Mouse (Mus musculus) intestine, embryonic 16.5 days (tissue): ENCODE results near the gene Mcoln1. TPM values are rescaled to one million over a fixed set of nuclear protein-coding genes. Genes with fewer than 3 reads are reported as not detected.

Source experiments
- ATAC-seq: fragments of 200-750 bp; cut with Nextera tagmentation; 2 replicates; pipeline ENCODE4 v1.8.0; 2017; ENCODE audit warnings: moderate TSS enrichment, moderate library complexity
- H3K27ac ChIP-seq: fragments of 300-500 bp; sonication (generic); 2 replicates; pipeline ENCODE4 v1.5.1; 2014; ENCODE audit warnings: mild to moderate bottlenecking, low read length
- H3K27me3 ChIP-seq: fragments of 300-500 bp; sonication (generic); replicated peaks from 2 replicates; pipeline ENCODE4 v1.6.1; 2014; ENCODE audit warnings: low read length, control low read depth, mixed read lengths; ENCODE audit not compliant: control insufficient read depth, insufficient read depth
- H3K36me3 ChIP-seq: fragments of 300-500 bp; sonication (generic); 2 replicates; pipeline ENCODE4 v1.6.1; 2014; ENCODE audit warnings: low read length, control low read depth; ENCODE audit not compliant: control insufficient read depth, insufficient read depth
- H3K4me1 ChIP-seq: fragments of 300-500 bp; sonication (generic); 2 replicates; pipeline ENCODE4 v1.6.1; 2014; ENCODE audit warnings: low read length, control low read depth, mixed read lengths; ENCODE audit not compliant: control insufficient read depth, insufficient read depth
- H3K4me2 ChIP-seq: fragments of 300-500 bp; sonication (generic); 2 replicates; pipeline ENCODE4 v1.6.1; 2014; ENCODE audit warnings: low read depth, low read length, control low read depth
- H3K4me3 ChIP-seq: fragments of 300-500 bp; sonication (generic); 2 replicates; pipeline ENCODE4 v1.5.1; 2014; ENCODE audit warnings: mild to moderate bottlenecking, low read length
- H3K9ac ChIP-seq: fragments of 300-500 bp; sonication (generic); 2 replicates; pipeline ENCODE4 v1.6.1; 2014; ENCODE audit warnings: low read depth, low read length
- H3K9me3 ChIP-seq: fragments of 300-500 bp; sonication (generic); 2 replicates; pipeline ENCODE4 v1.6.1; 2016; ENCODE audit warnings: low read length, control low read depth; ENCODE audit not compliant: control insufficient read depth
- WGBS: fragments of 180-500 bp; shearing (Covaris S2); extraction: QIAGEN DNeasy Blood & Tissue Kit; methylation state at CpG from one replicate; pipeline ENCODE4 v1.1.7; 2014; 5-methylcytosine and 5-hydroxymethylcytosine counted together
- polyA plus RNA-seq: library from polyadenylated mRNA; unstranded; fragments of >200 nt; fragmentation: Nextera tagmentation; extraction: Ambion mirVana; gene quantifications from 2 replicates; pipeline ENCODE4 v1.2.1, GENCODE M21; 2015

Mcoln1 gene
- polyA plus RNA-seq: 73.6 and 94.9 TPM in 2 replicates

GRCm38 (mm10) chr8:3500235-3501090 lies at the start of gene Mcoln1:
Gene Mcoln1, plus strand, starts transcription at chr8:3500457.
- H3K27ac ChIP-seq: peak within 1 kb of the TSS; percentile 88
- H3K27me3 ChIP-seq: no peaks in the 10 kb centered on the region
- no peaks in the 10 kb centered on the region for H3K9me3 ChIP-seq
- H3K4me1 ChIP-seq: peaks cover 8% of the 10 kb centered on the region
- ATAC-seq: peak; percentile 92
- H3K4me2 ChIP-seq: peak within 1 kb of the TSS; percentile 77
- H3K4me3 ChIP-seq: peak within 1 kb of the TSS; percentile 74
- H3K9ac ChIP-seq: peak within 1 kb of the TSS; percentile 82
- H3K36me3 ChIP-seq: peaks cover 11% of the 10 kb centered on the region
- WGBS: under 1% methylated on average over 70 of the region's 70 CpGs

DNA sequence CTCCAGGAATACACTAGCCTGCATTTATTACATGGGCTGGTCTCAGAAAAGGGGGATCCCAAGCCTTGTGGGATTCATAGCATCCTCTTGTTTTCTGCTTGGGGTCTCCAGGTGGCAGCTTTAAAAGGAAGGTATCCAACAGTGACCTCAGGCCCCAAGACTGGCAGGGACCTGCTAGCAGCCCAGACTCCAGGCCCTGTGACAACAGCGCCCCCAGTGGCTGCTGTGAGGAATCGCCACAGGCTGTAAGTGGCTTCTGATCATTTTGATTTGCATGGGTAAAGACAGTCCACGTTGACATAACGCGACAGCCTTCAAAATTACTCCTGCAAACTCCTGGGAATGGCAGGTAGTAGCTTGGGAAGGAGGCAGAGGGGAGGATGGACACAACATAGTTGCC lies 49.6 kb upstream of the Mcoln1 start:
- H3K9ac ChIP-seq: no peak overlapping the region
- no peak overlapping the region for H3K4me3 ChIP-seq
- no peaks in the 10 kb centered on the region for H3K9me3 ChIP-seq
- H3K4me1 ChIP-seq: no peaks in the 10 kb centered on the region
- no peak overlapping the region for H3K27ac ChIP-seq
- peak; percentile 62; the same call in 1 of the 2 replicates for ATAC-seq
- no peak overlapping the region for H3K4me2 ChIP-seq
- H3K36me3 ChIP-seq: peaks cover 25% of the 10 kb centered on the region
- WGBS: 30% methylated on average over 5 of the region's 5 CpGs
- H3K27me3 ChIP-seq: no peaks in the 10 kb centered on the region

GRCm38 (mm10) chr8:3451992-3452391 lies 48.3 kb upstream of the Mcoln1 start:
- H3K36me3 ChIP-seq: peaks cover 31% of the 10 kb centered on the region
- 96% methylated on average over 25 of the region's 25 CpGs for WGBS
- no peak for ATAC-seq
- H3K9me3 ChIP-seq: no peaks in the 10 kb centered on the region
- H3K27ac ChIP-seq: no peak overlapping the region
- H3K4me3 ChIP-seq: no peak overlapping the region
- H3K4me2 ChIP-seq: no peak overlapping the region
- no peak overlapping the region for H3K9ac ChIP-seq
- H3K27me3 ChIP-seq: no peaks in the 10 kb centered on the region
- H3K4me1 ChIP-seq: no peaks in the 10 kb centered on the region

GRCm38 (mm10) chr8:3463248-3463647 lies 37.0 kb upstream of the Mcoln1 start:
- no peak for ATAC-seq
- Histone ChIP-seq H3K4me2 (no peak overlapping the region), H3K9ac (no peak overlapping the region), H3K27ac (no peak overlapping the region), H3K27me3 (no peaks in the 10 kb centered on the region), H3K9me3 (no peaks in the 10 kb centered on the region), H3K36me3 (no peaks in the 10 kb centered on the region), H3K4me3 (no peak overlapping the region), H3K4me1 (peaks cover 6% of the 10 kb centered on the region)
- WGBS: 87% methylated on average over 2 of the region's 2 CpGs

DNA sequence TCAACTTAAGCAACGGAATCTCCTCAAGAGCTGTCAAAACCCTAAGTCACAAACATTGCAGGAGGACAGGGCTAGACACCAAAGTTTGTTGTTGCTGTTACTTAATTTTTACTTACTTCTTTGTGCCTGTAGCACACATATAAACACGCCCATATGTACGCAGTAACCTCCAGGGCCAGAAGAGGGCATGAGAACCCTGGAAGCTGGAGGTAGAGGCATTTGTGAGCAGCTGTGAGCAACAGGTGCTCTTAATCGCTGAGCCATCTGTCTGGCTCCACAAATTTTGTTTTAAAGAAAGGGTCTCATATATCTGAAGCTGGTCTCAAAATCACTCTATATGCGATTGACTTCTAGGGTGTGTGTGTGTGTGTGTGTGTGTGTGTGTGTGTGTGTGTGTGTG lies 35.9 kb upstream of the Mcoln1 start:
- Histone ChIP-seq H3K27me3 (no peaks in the 10 kb centered on the region), H3K36me3 (no peaks in the 10 kb centered on the region), H3K9ac (no peak overlapping the region), H3K4me2 (no peak overlapping the region), H3K9me3 (no peaks in the 10 kb centered on the region), H3K27ac (no peak overlapping the region), H3K4me3 (no peak overlapping the region), H3K4me1 (peaks cover 6% of the 10 kb centered on the region)
- 0 out of 2 replicates have a peak, but pooled peaks have one; percentile 26 for ATAC-seq
- WGBS: 46% methylated on average over 5 of the region's 5 CpGs

- ATAC-seq: peak; percentile 98
- Histone ChIP-seq H3K9me3 (no peaks in the 10 kb centered on the region), H3K9ac (peak within 1 kb of the TSS; percentile 81), H3K27me3 (no peaks in the 10 kb centered on the region), H3K27ac (peak within 1 kb of the TSS; percentile 76), H3K4me2 (peak within 1 kb of the TSS; percentile 63), H3K4me3 (peak within 1 kb of the TSS; percentile 62), H3K36me3 (no peaks in the 10 kb centered on the region), H3K4me1 (peaks cover 6% of the 10 kb centered on the region)
- 4% methylated on average over 32 of the region's 32 CpGs for WGBS
These were observed 33.0 kb upstream of the Mcoln1 start, which contains the start of gene Pex11g for GRCm38 (mm10) chr8:3467006-3467885. Gene Pex11g, minus strand, starts transcription at chr8:3467680.

GRCm38 (mm10) chr8:3467886-3468545 lies 32.2 kb upstream of the Mcoln1 start:
- H3K9me3 ChIP-seq: no peaks in the 10 kb centered on the region
- no peak for ATAC-seq
- H3K27ac ChIP-seq: peak overlapping the region; percentile 76
- H3K9ac ChIP-seq: peak overlapping the region; percentile 81
- no peaks in the 10 kb centered on the region for H3K27me3 ChIP-seq
- peaks cover 6% of the 10 kb centered on the region for H3K4me1 ChIP-seq
- H3K4me2 ChIP-seq: peak overlapping the region; percentile 63
- peak overlapping the region; percentile 62 for H3K4me3 ChIP-seq
- 57% methylated on average over 9 of the region's 9 CpGs for WGBS
- H3K36me3 ChIP-seq: no peaks in the 10 kb centered on the region

DNA sequence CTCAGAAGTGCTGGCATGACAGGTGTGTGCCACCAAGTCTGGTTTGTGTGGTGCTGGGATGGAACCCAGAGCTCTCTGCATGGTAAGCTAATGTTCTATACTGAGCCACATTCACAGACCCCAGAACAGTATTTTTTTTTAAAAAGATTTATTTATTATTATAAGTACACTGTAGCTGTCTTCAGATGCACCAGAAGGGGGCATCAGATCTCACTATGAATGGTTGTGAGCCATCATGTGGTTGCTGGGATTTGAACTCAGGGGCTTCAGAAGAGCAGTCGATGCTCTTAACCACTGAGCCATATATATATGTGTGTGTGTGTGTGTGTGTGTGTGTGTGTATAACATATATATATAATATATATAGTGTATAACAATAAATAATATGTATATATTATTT lies 31.4 kb upstream of the Mcoln1 start:
- 100% methylated on average over 1 of the region's 1 CpGs for WGBS
- Histone ChIP-seq H3K27me3 (no peaks in the 10 kb centered on the region), H3K4me3 (no peak overlapping the region), H3K9ac (no peak overlapping the region), H3K27ac (no peak overlapping the region), H3K36me3 (no peaks in the 10 kb centered on the region), H3K4me1 (peaks cover 6% of the 10 kb centered on the region), H3K9me3 (no peaks in the 10 kb centered on the region), H3K4me2 (no peak overlapping the region)
- no peak for ATAC-seq

DNA sequence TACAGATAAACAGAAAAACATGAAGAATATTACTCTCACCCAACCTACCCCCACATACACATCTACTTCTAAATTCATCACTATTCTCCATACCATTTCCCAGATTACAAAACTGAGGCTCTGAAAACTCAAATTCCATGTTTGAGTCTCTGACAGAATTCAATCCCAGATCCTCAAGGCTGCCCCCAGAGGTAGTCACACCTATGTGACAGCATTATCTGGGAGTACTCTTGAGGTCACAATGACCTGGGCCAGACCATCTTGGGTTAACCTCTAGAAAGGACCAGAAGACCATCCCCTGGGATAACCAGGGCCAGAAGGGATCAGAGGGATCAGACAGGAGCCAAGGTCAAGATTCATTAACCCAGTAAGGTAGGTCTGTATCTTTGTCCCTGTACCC lies 29.7 kb upstream of the Mcoln1 start, which contains the start of gene Tex45:
Tex45 (plus strand) TSS at position 301 of the 400 bp plus-strand sequence.
- ATAC-seq: no peak
- Histone ChIP-seq H3K9me3 (no peaks in the 10 kb centered on the region), H3K4me3 (no peak within 1 kb of the TSS), H3K9ac (no peak within 1 kb of the TSS), H3K4me2 (no peak within 1 kb of the TSS), H3K27ac (no peak within 1 kb of the TSS), H3K4me1 (peaks cover 6% of the 10 kb centered on the region), H3K27me3 (no peaks in the 10 kb centered on the region), H3K36me3 (no peaks in the 10 kb centered on the region)
